In genomic region chr16:34063313-34063712, GRCm38 (mm10) we compare ENCODE assay signal across 20 mouse cellular contexts.
DNase-seq lines count a peak whose midpoint lies in the region; ATAC-seq and TF ChIP-seq lines count a peak whose summit lies in the region.
"Had no signal": no experiment of that assay in that cellular context is flagged by ENCODE, and none has a peak within 500 bp of the region (broad histone marks: within the 10 kb centered on the region; RNA-seq: fewer than 3 reads in every experiment).

No protein-coding gene starts in this region.

- no peaks in the 10 kb centered on the region for H3K9me3 ChIP-seq in forebrain, postnatal 0 days (ENCODE audit: low read length)
- no peaks in the 10 kb centered on the region for H3K9me3 ChIP-seq in forebrain, embryonic 11.5 days (ENCODE audit: control insufficient read depth, low read length)
- H3K9me3 ChIP-seq in neural tube, embryonic 13.5 days = no peaks in the 10 kb centered on the region
- no peaks in the 10 kb centered on the region for H3K9me3 ChIP-seq in embryonic facial prominence, embryonic 15.5 days (replicated peaks)
- H3K9me3 ChIP-seq: forebrain, embryonic 10.5 days; heart, embryonic 10.5 days; lung, embryonic 15.5 days; megakaryocyte, embryonic 14.5 days; neural tube, embryonic 12.5 days had no signal

- H3K27ac ChIP-seq in forebrain, postnatal 0 days (ENCODE audit: low read depth, low read length) = no peak overlapping the region
- H3K27ac ChIP-seq in forebrain, embryonic 11.5 days (ENCODE audit: low read depth, low read length) = no peak overlapping the region
- H3K27ac ChIP-seq in neural tube, embryonic 13.5 days (replicated peaks) = no peak overlapping the region
- peak overlapping the region; percentile 82; the same call in 1 of the 2 replicates for H3K27ac ChIP-seq in embryonic facial prominence, embryonic 15.5 days (replicated peaks)
- H3K27ac ChIP-seq: forebrain, embryonic 10.5 days; heart, embryonic 10.5 days; left cerebral cortex, adult 2 months; lung, embryonic 15.5 days; neural tube, embryonic 12.5 days; stomach, postnatal 0 days had no signal

- ATAC-seq in forebrain, postnatal 0 days = peak; percentile 42
- ATAC-seq in forebrain, embryonic 11.5 days (replicated peaks; ENCODE audit: low FRiP score) = no peak
- peak; percentile 43 for ATAC-seq in neural tube, embryonic 13.5 days (ENCODE audit: low read depth)
- ATAC-seq in embryonic facial prominence, embryonic 15.5 days (ENCODE audit: insufficient number of reproducible peaks, low FRiP score, low TSS enrichment, low read depth) = peak; percentile 76
- no peak for ATAC-seq in megakaryocyte-erythroid progenitor cell, adult 5-6 weeks (replicated peaks; ENCODE audit: low FRiP score, low TSS enrichment, poor library complexity, severe bottlenecking)

- H3K27me3 ChIP-seq in forebrain, postnatal 0 days (ENCODE audit: insufficient read depth, low read length) = no peaks in the 10 kb centered on the region
- no peaks in the 10 kb centered on the region for H3K27me3 ChIP-seq in forebrain, embryonic 11.5 days (ENCODE audit: control insufficient read depth, insufficient read depth, low read length)
- H3K27me3 ChIP-seq in neural tube, embryonic 13.5 days = no peaks in the 10 kb centered on the region
- H3K27me3 ChIP-seq in embryonic facial prominence, embryonic 15.5 days = no peaks in the 10 kb centered on the region
- H3K27me3 ChIP-seq: lung, embryonic 15.5 days; megakaryocyte, embryonic 14.5 days; neural tube, embryonic 12.5 days had no signal

- peaks cover 7% of the 10 kb centered on the region; the same call in 1 of the 2 replicates for H3K36me3 ChIP-seq in forebrain, postnatal 0 days (ENCODE audit: insufficient read depth)
- H3K36me3 ChIP-seq in forebrain, embryonic 11.5 days (ENCODE audit: control insufficient read depth, insufficient read depth, low read length) = no peaks in the 10 kb centered on the region
- H3K36me3 ChIP-seq in neural tube, embryonic 13.5 days = no peaks in the 10 kb centered on the region
- no peaks in the 10 kb centered on the region for H3K36me3 ChIP-seq in embryonic facial prominence, embryonic 15.5 days
- H3K36me3 ChIP-seq: forebrain, embryonic 10.5 days; lung, embryonic 15.5 days; neural tube, embryonic 12.5 days had no signal

- no peak for DNase-seq in forebrain, postnatal 0 days
- DNase-seq in forebrain, embryonic 11.5 days (ENCODE audit: low spot score) = no peak
- DNase-seq in neural tube, embryonic 10.5 days (ENCODE audit: extremely low spot score, low spot score) = no peak
- no peak for DNase-seq in testis, postnatal 14 days (ENCODE audit: low spot score)
- DNase-seq: adrenal gland, adult 8-10 months; heart, postnatal 36 days; kidney, adult 18-20 months; kidney, postnatal 4 days; retina, postnatal 1 day had no signal

- WGBS in forebrain, postnatal 0 days = 42% methylated on average over 4 of the region's 4 CpGs
- WGBS in forebrain, embryonic 11.5 days = 86% methylated on average over 4 of the region's 4 CpGs
- WGBS in neural tube, embryonic 13.5 days = 58% methylated on average over 4 of the region's 4 CpGs
- 30% methylated on average over 4 of the region's 4 CpGs for WGBS in embryonic facial prominence, embryonic 15.5 days

- H3K4me2 ChIP-seq in forebrain, postnatal 0 days (ENCODE audit: low read depth) = no peak overlapping the region
- no peak overlapping the region for H3K4me2 ChIP-seq in forebrain, embryonic 11.5 days (ENCODE audit: low read depth, low read length, severe bottlenecking)
- H3K4me2 ChIP-seq in neural tube, embryonic 13.5 days = no peak overlapping the region
- H3K4me2 ChIP-seq in embryonic facial prominence, embryonic 15.5 days (replicated peaks) = no peak overlapping the region
- H3K4me2 ChIP-seq: liver, embryonic 11.5 days; lung, embryonic 15.5 days; neural tube, embryonic 12.5 days had no signal

- H3K9ac ChIP-seq in forebrain, postnatal 0 days = no peak overlapping the region
- no peak overlapping the region for H3K9ac ChIP-seq in forebrain, embryonic 11.5 days (ENCODE audit: low read length)
- no peak overlapping the region for H3K9ac ChIP-seq in neural tube, embryonic 13.5 days
- no peak overlapping the region for H3K9ac ChIP-seq in embryonic facial prominence, embryonic 15.5 days
- H3K9ac ChIP-seq: lung, embryonic 15.5 days; neural tube, embryonic 12.5 days had no signal

- TF ChIP-seq CTCF in forebrain, postnatal 0 days (IDR thresholded peaks at IDR 0.05; ENCODE audit: low read depth) = no peak

- no peak overlapping the region for H3K4me3 ChIP-seq in forebrain, postnatal 0 days (ENCODE audit: low read depth, low read length)
- H3K4me3 ChIP-seq in forebrain, embryonic 11.5 days (ENCODE audit: low read depth, low read length) = no peak overlapping the region
- no peak overlapping the region for H3K4me3 ChIP-seq in neural tube, embryonic 13.5 days
- H3K4me3 ChIP-seq in embryonic facial prominence, embryonic 15.5 days (replicated peaks) = no peak overlapping the region
- H3K4me3 ChIP-seq: forebrain, embryonic 10.5 days; heart, embryonic 10.5 days; left cerebral cortex, adult 2 months; lung, embryonic 15.5 days; megakaryocyte, embryonic 14.5 days; neural tube, embryonic 12.5 days had no signal

- no peaks in the 10 kb centered on the region for H3K4me1 ChIP-seq in forebrain, postnatal 0 days (ENCODE audit: insufficient read depth)
- no peaks in the 10 kb centered on the region for H3K4me1 ChIP-seq in forebrain, embryonic 11.5 days (replicated peaks; ENCODE audit: control insufficient read depth, insufficient read depth, low read length)
- H3K4me1 ChIP-seq in neural tube, embryonic 13.5 days (replicated peaks) = peaks cover 11% of the 10 kb centered on the region; the same call in 1 of the 2 replicates
- H3K4me1 ChIP-seq in embryonic facial prominence, embryonic 15.5 days = peaks cover 14% of the 10 kb centered on the region; the same call in 1 of the 2 replicates

Comparison
In these comparisons a context has a peak if more than half of its experiments do, and no peak if none do; other contexts are left out.
1. ATAC-seq: peak in forebrain, postnatal 0 days (single experiment), neural tube, embryonic 13.5 days (single experiment) and embryonic facial prominence, embryonic 15.5 days (single experiment); none in forebrain, embryonic 11.5 days (single experiment) and megakaryocyte-erythroid progenitor cell, adult 5-6 weeks (single experiment).